Mouse (Mus musculus): ENCODE measurements around the gene Pask. TPM values are rescaled to one million over a fixed set of nuclear protein-coding genes. Genes with fewer than 3 reads are reported as not detected.

The Pask gene
- polyA plus RNA-seq (2012; fragmentation: generic; extraction: Trizol): 6.6 TPM
- long read RNA-seq, experiment 1, full-length matches to known transcripts: 1 of 3 reads
- long read RNA-seq, experiment 1, partial matches to known transcripts: 1 of 3 reads
- long read RNA-seq, experiment 1, other reads (novel, unspliced or antisense): 1 of 3 reads
- long read RNA-seq, experiment 2, full-length matches to known transcripts: 51 of 72 reads
- long read RNA-seq, experiment 2, partial matches to known transcripts: 6 of 72 reads
- long read RNA-seq, experiment 2, other reads (novel, unspliced or antisense): 15 of 72 reads

DNA sequence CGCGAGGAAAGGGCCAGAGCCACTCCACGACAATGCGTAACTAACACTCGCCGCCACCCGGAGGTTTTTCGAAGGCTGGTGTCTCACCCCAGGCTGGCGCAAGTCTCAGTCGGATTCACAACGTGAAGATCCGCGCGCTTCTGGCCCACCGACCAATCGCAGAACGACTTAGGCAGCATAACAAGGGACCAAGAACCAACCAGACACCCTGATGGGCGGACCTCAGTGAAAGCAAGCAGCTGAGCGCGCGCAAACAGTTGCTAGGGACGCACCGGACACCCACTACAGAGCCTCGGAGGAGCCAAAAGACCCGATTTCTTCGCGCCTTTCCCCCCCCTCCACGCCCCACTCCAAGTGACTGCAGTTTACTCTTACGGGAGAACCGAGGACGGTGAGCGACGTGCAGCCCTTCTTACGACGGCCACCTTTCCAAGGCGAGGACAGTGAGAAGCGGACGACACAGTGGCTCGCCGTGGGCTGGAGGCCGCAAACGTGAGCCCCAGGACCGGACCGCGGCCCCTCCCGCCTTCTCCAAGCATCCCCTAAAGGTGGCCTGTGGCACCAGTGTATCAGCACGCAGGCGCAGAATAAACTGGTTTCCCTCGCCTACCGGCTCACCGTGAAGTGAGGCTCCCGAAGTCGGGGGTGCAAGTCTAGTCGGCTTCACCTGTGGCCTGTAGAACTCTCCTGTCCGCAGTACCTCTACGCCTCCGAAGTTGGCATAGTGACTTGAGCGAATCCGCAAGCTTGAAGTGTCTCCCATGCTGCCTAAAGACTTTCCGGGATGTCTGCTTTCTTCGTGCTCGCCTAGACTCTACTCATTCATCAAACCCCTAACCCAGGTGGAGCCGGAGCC is at the start of gene Pask, which contains the start of gene Ppp1r7:
TSS of gene Pask (minus strand) at position 835 of the 856 bp plus-strand sequence.
TSS of gene Ppp1r7 (plus strand) at position 207 of the 856 bp plus-strand sequence.
- Histone ChIP-seq H3K79me3 (ENCODE audit: low read depth) (peaks cover 18% of the 10 kb centered on the region), H3K36me3 (ENCODE audit: control insufficient read depth, insufficient read depth) (peaks cover 11% of the 10 kb centered on the region), H3K4me3 (ENCODE audit: insufficient read depth, poor library complexity, severe bottlenecking) (peak within 1 kb of the TSS; percentile 94), H3K79me2 (ENCODE audit: control insufficient read depth, insufficient read depth) (peaks cover 59% of the 10 kb centered on the region), H3K27me3 (ENCODE audit: control insufficient read depth, insufficient read depth, insufficient read length) (no peaks in the 10 kb centered on the region), H3ac (ENCODE audit: control insufficient read depth, insufficient read length, low read depth) (peak within 1 kb of the TSS; percentile 80)
- TF ChIP-seq MAX (IDR thresholded peaks at IDR 0.05) (peak; percentile 74), MYOD1 (IDR thresholded peaks at IDR 0.05; ENCODE audit: control insufficient read depth, insufficient read length, low read depth) (no peak)

DNA sequence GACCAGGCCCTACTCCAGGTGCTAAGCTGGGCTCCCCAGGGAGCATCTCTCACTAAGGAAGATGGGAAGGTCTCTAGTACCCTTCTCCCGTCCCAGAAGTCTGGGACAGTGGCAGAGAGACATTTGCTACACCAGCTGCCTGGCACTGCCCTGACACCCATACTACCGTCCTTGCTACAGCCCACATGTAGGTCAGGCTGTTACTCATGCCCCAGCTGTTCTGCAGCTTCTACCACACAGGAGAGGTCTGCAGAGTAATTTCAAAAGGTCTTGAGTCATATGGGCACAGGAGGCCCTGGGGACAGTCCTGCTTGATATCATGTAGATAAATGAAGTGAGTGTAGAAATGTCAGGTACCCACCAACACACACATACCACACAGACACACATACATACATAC is 45.6 kb upstream of the Pask start:
- Histone ChIP-seq H3ac (ENCODE audit: control insufficient read depth, insufficient read length, low read depth) (no peak overlapping the region), H3K79me2 (ENCODE audit: control insufficient read depth, insufficient read depth) (no peaks in the 10 kb centered on the region)

DNA sequence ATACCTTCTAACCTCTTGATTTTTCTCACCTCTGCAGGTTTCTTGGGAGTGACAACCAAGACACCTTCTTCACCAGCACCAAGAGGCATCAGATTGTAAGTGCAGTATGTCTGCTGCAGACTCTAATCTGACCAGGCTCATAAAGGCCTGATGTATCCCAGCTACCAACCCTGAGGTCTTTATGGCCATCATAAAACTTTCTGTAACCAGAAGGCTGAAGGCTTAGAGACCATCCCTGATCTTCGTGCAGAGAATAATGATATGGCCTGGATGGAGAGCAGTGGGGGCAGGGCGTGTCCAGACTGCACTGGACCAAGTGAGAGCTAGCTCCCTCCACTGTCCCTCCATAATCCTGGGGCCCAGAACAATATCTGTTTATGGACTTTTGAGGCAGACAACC is 43.9 kb upstream of the Pask start:
- H3K79me3 ChIP-seq (ENCODE audit: low read depth): no peaks in the 10 kb centered on the region
- no peaks in the 10 kb centered on the region for H3K36me3 ChIP-seq (ENCODE audit: control insufficient read depth, insufficient read depth)
- TF ChIP-seq CEBPB (IDR thresholded peaks at IDR 0.05; ENCODE audit: low read depth): no peak
- no peak for TF ChIP-seq USF1 (IDR thresholded peaks at IDR 0.05; ENCODE audit: low read depth)
- TF ChIP-seq MYOD1 (IDR thresholded peaks at IDR 0.05; ENCODE audit: control insufficient read depth, insufficient read length, low read depth): no peak
- no peak for TF ChIP-seq MYOG (IDR thresholded peaks at IDR 0.05; ENCODE audit: control insufficient read depth, extremely low read depth, insufficient read length)
- TF ChIP-seq FOSL1 (IDR thresholded peaks at IDR 0.05; ENCODE audit: insufficient read depth, low read length, poor library complexity, severe bottlenecking): no peak
- no peak for TF ChIP-seq CTCF (IDR thresholded peaks at IDR 0.05; ENCODE audit: control insufficient read depth, insufficient read depth, insufficient read length)
- no peak for TF ChIP-seq MAX (IDR thresholded peaks at IDR 0.05)
- no peak overlapping the region for H3K4me3 ChIP-seq (ENCODE audit: insufficient read depth, poor library complexity, severe bottlenecking)
- no peaks in the 10 kb centered on the region for H3K79me2 ChIP-seq (ENCODE audit: control insufficient read depth, insufficient read depth)
- no peak overlapping the region for H3ac ChIP-seq (ENCODE audit: control insufficient read depth, insufficient read length, low read depth)
- peaks cover 20% of the 10 kb centered on the region for H3K27me3 ChIP-seq (ENCODE audit: control insufficient read depth, insufficient read depth, insufficient read length)

More for the DNA sequence above, 45.6 kb upstream of the Pask start:
- H3K36me3 ChIP-seq (ENCODE audit: control insufficient read depth, insufficient read depth): no peaks in the 10 kb centered on the region
- H3K79me3 ChIP-seq (ENCODE audit: low read depth): no peaks in the 10 kb centered on the region
- peaks cover 23% of the 10 kb centered on the region for H3K27me3 ChIP-seq (ENCODE audit: control insufficient read depth, insufficient read depth, insufficient read length)
- TF ChIP-seq CEBPB (IDR thresholded peaks at IDR 0.05; ENCODE audit: low read depth) (no peak), FOSL1 (IDR thresholded peaks at IDR 0.05; ENCODE audit: insufficient read depth, low read length, poor library complexity, severe bottlenecking) (no peak), MYOD1 (IDR thresholded peaks at IDR 0.05; ENCODE audit: control insufficient read depth, insufficient read length, low read depth) (no peak), CTCF (IDR thresholded peaks at IDR 0.05; ENCODE audit: control insufficient read depth, insufficient read depth, insufficient read length) (no peak), MYOG (IDR thresholded peaks at IDR 0.05; ENCODE audit: control insufficient read depth, extremely low read depth, insufficient read length) (no peak), MAX (IDR thresholded peaks at IDR 0.05) (no peak), USF1 (IDR thresholded peaks at IDR 0.05; ENCODE audit: low read depth) (no peak)
- no peak overlapping the region for H3K4me3 ChIP-seq (ENCODE audit: insufficient read depth, poor library complexity, severe bottlenecking)

DNA sequence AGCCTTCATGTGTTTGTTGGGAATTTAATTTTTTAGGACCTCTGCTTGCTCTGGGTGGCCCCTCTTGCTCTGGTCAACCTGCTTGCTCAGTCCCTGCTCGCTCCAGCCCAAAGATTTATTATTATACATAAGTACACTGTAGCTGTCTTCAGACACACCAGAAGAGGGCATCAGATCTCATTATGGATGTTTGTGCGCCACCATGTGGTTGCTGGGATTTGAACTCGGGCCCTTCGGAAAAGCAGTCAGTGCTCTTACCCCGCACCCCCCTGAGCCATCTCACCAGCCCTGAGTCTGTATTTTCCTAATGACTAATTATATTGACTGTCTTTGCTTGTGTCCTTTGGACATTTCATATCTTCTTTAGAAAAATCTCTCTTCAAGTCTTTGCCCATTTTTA is 35.8 kb upstream of the Pask start:
- TF ChIP-seq CEBPB (IDR thresholded peaks at IDR 0.05; ENCODE audit: low read depth): no peak
- no peak for TF ChIP-seq MYOG (IDR thresholded peaks at IDR 0.05; ENCODE audit: control insufficient read depth, extremely low read depth, insufficient read length)
- no peak for TF ChIP-seq MYOD1 (IDR thresholded peaks at IDR 0.05; ENCODE audit: control insufficient read depth, insufficient read length, low read depth)
- no peak for TF ChIP-seq MAX (IDR thresholded peaks at IDR 0.05)
- no peak for TF ChIP-seq FOSL1 (IDR thresholded peaks at IDR 0.05; ENCODE audit: insufficient read depth, low read length, poor library complexity, severe bottlenecking)
- TF ChIP-seq USF1 (IDR thresholded peaks at IDR 0.05; ENCODE audit: low read depth): no peak
- TF ChIP-seq CTCF (IDR thresholded peaks at IDR 0.05; ENCODE audit: control insufficient read depth, insufficient read depth, insufficient read length): no peak
- Histone ChIP-seq H3K79me2 (ENCODE audit: control insufficient read depth, insufficient read depth) (no peaks in the 10 kb centered on the region), H3ac (ENCODE audit: control insufficient read depth, insufficient read length, low read depth) (no peak overlapping the region), H3K36me3 (ENCODE audit: control insufficient read depth, insufficient read depth) (no peaks in the 10 kb centered on the region), H3K4me3 (ENCODE audit: insufficient read depth, poor library complexity, severe bottlenecking) (no peak overlapping the region), H3K27me3 (ENCODE audit: control insufficient read depth, insufficient read depth, insufficient read length) (peaks cover 11% of the 10 kb centered on the region), H3K79me3 (ENCODE audit: low read depth) (no peaks in the 10 kb centered on the region)

DNA sequence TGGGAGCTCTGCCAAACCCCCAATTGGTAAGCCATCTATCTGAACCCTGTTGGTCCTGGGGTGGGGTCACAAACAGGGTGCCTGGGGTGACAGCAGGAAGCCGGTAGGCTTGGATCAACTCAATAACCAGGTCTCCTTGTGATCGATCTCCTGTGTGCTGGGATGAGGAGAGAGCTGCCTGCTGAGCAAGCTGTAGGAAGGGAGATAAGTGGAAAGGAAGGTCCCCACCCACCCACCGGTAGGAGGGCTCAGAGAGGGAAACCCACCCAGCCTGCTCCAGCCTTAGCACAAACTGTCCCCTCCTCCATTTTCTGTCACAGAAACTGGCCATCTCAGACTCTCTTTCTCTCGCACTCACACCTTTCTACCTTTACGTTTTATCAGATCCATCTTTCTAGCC is 34.0 kb upstream of the Pask start:
- Histone ChIP-seq H3K79me2 (ENCODE audit: control insufficient read depth, insufficient read depth) (no peaks in the 10 kb centered on the region), H3K27me3 (ENCODE audit: control insufficient read depth, insufficient read depth, insufficient read length) (peaks cover 9% of the 10 kb centered on the region), H3K36me3 (ENCODE audit: control insufficient read depth, insufficient read depth) (no peaks in the 10 kb centered on the region), H3ac (ENCODE audit: control insufficient read depth, insufficient read length, low read depth) (no peak overlapping the region), H3K4me3 (ENCODE audit: insufficient read depth, poor library complexity, severe bottlenecking) (no peak overlapping the region), H3K79me3 (ENCODE audit: low read depth) (no peaks in the 10 kb centered on the region)
- TF ChIP-seq CTCF (IDR thresholded peaks at IDR 0.05; ENCODE audit: control insufficient read depth, insufficient read depth, insufficient read length) (no peak), MAX (IDR thresholded peaks at IDR 0.05) (no peak), MYOG (IDR thresholded peaks at IDR 0.05; ENCODE audit: control insufficient read depth, extremely low read depth, insufficient read length) (no peak), FOSL1 (IDR thresholded peaks at IDR 0.05; ENCODE audit: insufficient read depth, low read length, poor library complexity, severe bottlenecking) (no peak), CEBPB (IDR thresholded peaks at IDR 0.05; ENCODE audit: low read depth) (no peak), MYOD1 (IDR thresholded peaks at IDR 0.05; ENCODE audit: control insufficient read depth, insufficient read length, low read depth) (no peak), USF1 (IDR thresholded peaks at IDR 0.05; ENCODE audit: low read depth) (no peak)
